Mouse (Mus musculus): ENCODE measurements around the gene Cx3cr1. TPM values are rescaled to one million over a fixed set of nuclear protein-coding genes. Genes with fewer than 3 reads are reported as not detected.

Gene Cx3cr1
- polyA plus RNA-seq, 1 experiment from 2014 or later, result 1.8 TPM

GRCm38 (mm10) chr9:119962987-119963667, 106.6 kb downstream of the Cx3cr1 start:
- peak; percentile 89 for ATAC-seq
- 18% methylated on average over 21 of the region's 21 CpGs for WGBS (ENCODE audit: insufficient replicate concordance)
- no peaks in the 10 kb centered on the region for H3K9me3 ChIP-seq (ENCODE audit: low read length)
- H3K4me2 ChIP-seq (ENCODE audit: low read depth, low read length), result peak overlapping the region; percentile 51
- no peak overlapping the region for H3K9ac ChIP-seq (replicated peaks)
- TF ChIP-seq EP300 (IDR thresholded peaks at IDR 0.05; ENCODE audit: low read depth), result peak; percentile 32; the same call in 1 of the 2 replicates
- peak; percentile 94 for TF ChIP-seq CTCF (IDR thresholded peaks at IDR 0.05; ENCODE audit: low read depth)
- H3K27me3 ChIP-seq (ENCODE audit: insufficient read depth, low read length), result no peaks in the 10 kb centered on the region
- peaks cover 15% of the 10 kb centered on the region for H3K4me1 ChIP-seq (ENCODE audit: insufficient read depth)
- peak overlapping the region; percentile 64 for H3K27ac ChIP-seq (ENCODE audit: low read depth)
- H3K4me3 ChIP-seq (ENCODE audit: low read depth, low read length), result no peak overlapping the region
- no peaks in the 10 kb centered on the region for H3K36me3 ChIP-seq (replicated peaks; ENCODE audit: insufficient read depth, low read length)
- peak; percentile 88 for DNase-seq

DNA sequence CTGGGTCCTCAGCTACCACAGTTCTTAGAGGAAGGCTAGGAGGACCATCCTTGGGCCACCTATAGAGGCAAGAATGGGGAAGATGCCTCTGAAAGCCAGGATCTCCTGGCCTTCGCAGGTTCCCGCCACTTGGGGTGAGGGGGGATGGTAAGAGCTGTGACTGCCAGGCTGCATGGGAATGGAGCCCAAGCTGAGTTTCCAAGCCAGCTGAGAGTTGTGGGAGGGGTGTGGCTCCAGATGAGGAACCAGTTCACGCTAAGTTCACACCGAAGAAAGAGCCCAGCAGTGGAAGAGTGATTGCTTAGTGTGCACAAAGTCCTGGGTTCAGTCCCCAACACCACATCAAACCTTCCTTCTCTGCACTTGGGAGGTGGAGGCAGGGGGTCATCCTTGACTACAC, 107.5 kb downstream of the Cx3cr1 start:
- TF ChIP-seq CTCF (IDR thresholded peaks at IDR 0.05; ENCODE audit: low read depth) (no peak), EP300 (IDR thresholded peaks at IDR 0.05; ENCODE audit: low read depth) (no peak)
- DNase-seq (no peak), ATAC-seq (no peak)
- Histone ChIP-seq H3K27ac (ENCODE audit: low read depth) (no peak overlapping the region), H3K9ac (replicated peaks) (no peak overlapping the region), H3K36me3 (replicated peaks; ENCODE audit: insufficient read depth, low read length) (no peaks in the 10 kb centered on the region), H3K4me1 (ENCODE audit: insufficient read depth) (peaks cover 15% of the 10 kb centered on the region), H3K9me3 (ENCODE audit: low read length) (no peaks in the 10 kb centered on the region), H3K27me3 (ENCODE audit: insufficient read depth, low read length) (no peaks in the 10 kb centered on the region), H3K4me2 (ENCODE audit: low read depth, low read length) (no peak overlapping the region), H3K4me3 (ENCODE audit: low read depth, low read length) (no peak overlapping the region)
- 56% methylated on average over 4 of the region's 4 CpGs for WGBS (ENCODE audit: insufficient replicate concordance)

DNA sequence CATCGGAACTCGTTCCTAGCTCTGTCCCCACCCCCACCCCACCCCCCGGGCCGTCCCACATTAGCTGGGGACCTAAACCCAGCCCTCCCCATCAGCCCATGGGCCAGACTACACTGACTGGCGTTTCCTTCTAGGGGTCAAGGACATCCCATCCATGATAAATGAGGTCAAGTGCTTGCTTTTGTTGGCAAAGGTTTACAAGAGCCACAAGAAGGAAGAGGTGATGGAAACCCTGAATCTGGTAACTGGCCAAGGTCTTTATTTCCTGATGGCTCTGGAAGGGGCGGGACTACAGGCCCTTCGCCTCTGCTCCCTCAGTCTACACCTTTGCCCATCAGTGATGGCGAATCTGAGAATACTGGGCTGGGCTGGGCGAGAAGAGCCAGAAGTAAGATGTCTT, 110.8 kb downstream of the Cx3cr1 start:
- Histone ChIP-seq H3K27ac (ENCODE audit: low read depth) (no peak overlapping the region), H3K27me3 (ENCODE audit: insufficient read depth, low read length) (no peaks in the 10 kb centered on the region), H3K9me3 (ENCODE audit: low read length) (no peaks in the 10 kb centered on the region), H3K4me1 (ENCODE audit: insufficient read depth) (peaks cover 8% of the 10 kb centered on the region; the same call in 1 of the 2 replicates), H3K4me3 (ENCODE audit: low read depth, low read length) (no peak overlapping the region), H3K4me2 (ENCODE audit: low read depth, low read length) (no peak overlapping the region), H3K36me3 (replicated peaks; ENCODE audit: insufficient read depth, low read length) (no peaks in the 10 kb centered on the region), H3K9ac (replicated peaks) (no peak overlapping the region)
- ATAC-seq, result no peak
- TF ChIP-seq CTCF (IDR thresholded peaks at IDR 0.05; ENCODE audit: low read depth) (no peak), EP300 (IDR thresholded peaks at IDR 0.05; ENCODE audit: low read depth) (no peak)
- no peak for DNase-seq
- WGBS (ENCODE audit: insufficient replicate concordance), result 71% methylated on average over 9 of the region's 9 CpGs

- TF ChIP-seq CTCF (IDR thresholded peaks at IDR 0.05; ENCODE audit: low read depth), result no peak
- no peak for TF ChIP-seq EP300 (IDR thresholded peaks at IDR 0.05; ENCODE audit: low read depth)
- Histone ChIP-seq H3K36me3 (replicated peaks; ENCODE audit: insufficient read depth, low read length) (no peaks in the 10 kb centered on the region), H3K27ac (ENCODE audit: low read depth) (no peak overlapping the region), H3K27me3 (ENCODE audit: insufficient read depth, low read length) (no peaks in the 10 kb centered on the region), H3K4me1 (ENCODE audit: insufficient read depth) (no peaks in the 10 kb centered on the region), H3K9me3 (ENCODE audit: low read length) (no peaks in the 10 kb centered on the region), H3K9ac (replicated peaks) (no peak overlapping the region), H3K4me3 (ENCODE audit: low read depth, low read length) (no peak overlapping the region), H3K4me2 (ENCODE audit: low read depth, low read length) (no peak overlapping the region)
- ATAC-seq, result no peak
- no peak for DNase-seq
- WGBS (ENCODE audit: insufficient replicate concordance), result 77% methylated on average over 9 of the region's 9 CpGs
These were observed 118.3 kb downstream of the Cx3cr1 start for GRCm38 (mm10) chr9:119951388-119951787.

GRCm38 (mm10) chr9:119950434-119950833, 119.2 kb downstream of the Cx3cr1 start:
- no peaks in the 10 kb centered on the region for H3K36me3 ChIP-seq (replicated peaks; ENCODE audit: insufficient read depth, low read length)
- H3K4me1 ChIP-seq (ENCODE audit: insufficient read depth), result no peaks in the 10 kb centered on the region
- no peak overlapping the region for H3K4me2 ChIP-seq (ENCODE audit: low read depth, low read length)
- WGBS (ENCODE audit: insufficient replicate concordance), result 61% methylated on average over 6 of the region's 6 CpGs
- no peak for ATAC-seq
- no peak for DNase-seq
- no peak overlapping the region for H3K27ac ChIP-seq (ENCODE audit: low read depth)
- H3K9me3 ChIP-seq (ENCODE audit: low read length), result no peaks in the 10 kb centered on the region
- H3K4me3 ChIP-seq (ENCODE audit: low read depth, low read length), result no peak overlapping the region
- no peak for TF ChIP-seq CTCF (IDR thresholded peaks at IDR 0.05; ENCODE audit: low read depth)
- no peak for TF ChIP-seq EP300 (IDR thresholded peaks at IDR 0.05; ENCODE audit: low read depth)
- no peaks in the 10 kb centered on the region for H3K27me3 ChIP-seq (ENCODE audit: insufficient read depth, low read length)
- H3K9ac ChIP-seq (replicated peaks), result no peak overlapping the region

DNA sequence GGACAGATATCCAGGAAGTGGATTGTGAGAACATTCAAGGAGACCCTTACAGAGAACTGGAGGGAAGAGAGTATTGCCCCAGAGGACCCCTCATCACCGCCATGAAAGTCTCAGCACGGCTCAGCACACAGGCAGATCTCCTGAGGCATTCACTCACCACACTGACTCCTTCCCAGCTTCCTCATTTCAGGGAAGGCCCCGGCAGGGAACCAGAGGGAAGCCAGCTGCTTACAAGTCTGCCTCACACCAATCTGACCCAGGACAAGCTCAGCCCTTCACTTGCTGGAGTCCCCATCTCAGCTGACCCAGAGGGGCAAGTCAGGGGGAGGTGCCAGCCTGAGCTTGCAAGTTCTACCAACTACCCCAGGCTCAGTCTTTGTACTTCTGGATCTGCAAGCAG, 120.9 kb downstream of the Cx3cr1 start:
- H3K4me3 ChIP-seq (ENCODE audit: low read depth, low read length), result no peak overlapping the region
- TF ChIP-seq CTCF (IDR thresholded peaks at IDR 0.05; ENCODE audit: low read depth) (no peak), EP300 (IDR thresholded peaks at IDR 0.05; ENCODE audit: low read depth) (no peak)
- ATAC-seq (no peak), DNase-seq (no peak)
- H3K27ac ChIP-seq (ENCODE audit: low read depth), result no peak overlapping the region
- H3K36me3 ChIP-seq (replicated peaks; ENCODE audit: insufficient read depth, low read length), result no peaks in the 10 kb centered on the region
- H3K4me2 ChIP-seq (ENCODE audit: low read depth, low read length), result no peak overlapping the region
- no peak overlapping the region for H3K9ac ChIP-seq (replicated peaks)
- H3K9me3 ChIP-seq (ENCODE audit: low read length), result no peaks in the 10 kb centered on the region
- WGBS (ENCODE audit: insufficient replicate concordance), result 23% methylated on average over 3 of the region's 3 CpGs
- H3K4me1 ChIP-seq (ENCODE audit: insufficient read depth), result no peaks in the 10 kb centered on the region
- H3K27me3 ChIP-seq (ENCODE audit: insufficient read depth, low read length), result no peaks in the 10 kb centered on the region

Measured in liver, postnatal 0 days (tissue).